Mouse (Mus musculus) embryonic facial prominence, embryonic 13.5 days (tissue): ENCODE data around the gene Shpk. TPM values are rescaled to one million over a fixed set of nuclear protein-coding genes. Genes with fewer than 3 reads are reported as not detected.

Experiments used
- ATAC-seq: fragments of 200-750 bp; cut with Nextera tagmentation; 2 replicates; pipeline ENCODE4 v1.8.0; 2017; ENCODE audit warnings: low read depth; ENCODE audit not compliant: insufficient number of reproducible peaks, insufficient read depth, low FRiP score, low TSS enrichment
- H3K27ac ChIP-seq: fragments of 300-500 bp; sonication (generic); 2 replicates; pipeline ENCODE4 v1.5.1; 2015; ENCODE audit warnings: moderate library complexity, mild to moderate bottlenecking, inconsistent platforms
- H3K27me3 ChIP-seq: fragments of 300-500 bp; sonication (generic); 2 replicates; pipeline ENCODE4 v1.6.1; 2015; ENCODE audit warnings: mild to moderate bottlenecking, inconsistent platforms
- H3K36me3 ChIP-seq: fragments of 300-500 bp; sonication (generic); 2 replicates; pipeline ENCODE4 v1.6.1; 2015; ENCODE audit warnings: mild to moderate bottlenecking, inconsistent platforms
- H3K4me1 ChIP-seq: fragments of 300-500 bp; sonication (generic); 2 replicates; pipeline ENCODE4 v1.6.1; 2015; ENCODE audit warnings: inconsistent platforms
- H3K4me2 ChIP-seq: fragments of 300-500 bp; sonication (generic); 2 replicates; pipeline ENCODE4 v1.6.1; 2015; ENCODE audit warnings: moderate library complexity, mild to moderate bottlenecking, inconsistent platforms
- H3K4me3 ChIP-seq: fragments of 300-500 bp; sonication (generic); 2 replicates; pipeline ENCODE4 v1.5.1; 2015; ENCODE audit warnings: mild to moderate bottlenecking, inconsistent platforms
- H3K9ac ChIP-seq: fragments of 300-500 bp; sonication (generic); 2 replicates; pipeline ENCODE4 v1.6.1; 2015; ENCODE audit warnings: mild to moderate bottlenecking, inconsistent platforms
- H3K9me3 ChIP-seq: fragments of 300-500 bp; sonication (generic); 2 replicates; pipeline ENCODE4 v1.6.1; 2016; ENCODE audit warnings: inconsistent platforms
- whole genome bisulfite sequencing: fragments of 180-500 bp; shearing (Covaris S2); methylation state at CpG from one replicate; pipeline ENCODE4 v1.1.7; 2015; ENCODE audit warnings: mixed read lengths; 5-methylcytosine and 5-hydroxymethylcytosine counted together
- polyA plus RNA-seq: library from polyadenylated mRNA; unstranded; fragments of >200 nt; fragmentation: Nextera tagmentation; extraction: Ambion mirVana; gene quantifications from 2 replicates; pipeline ENCODE4 v1.2.1, GENCODE M21; 2015

Shpk gene
- polyA plus RNA-seq = 1.6 and 1.9 TPM in 2 replicates

DNA sequence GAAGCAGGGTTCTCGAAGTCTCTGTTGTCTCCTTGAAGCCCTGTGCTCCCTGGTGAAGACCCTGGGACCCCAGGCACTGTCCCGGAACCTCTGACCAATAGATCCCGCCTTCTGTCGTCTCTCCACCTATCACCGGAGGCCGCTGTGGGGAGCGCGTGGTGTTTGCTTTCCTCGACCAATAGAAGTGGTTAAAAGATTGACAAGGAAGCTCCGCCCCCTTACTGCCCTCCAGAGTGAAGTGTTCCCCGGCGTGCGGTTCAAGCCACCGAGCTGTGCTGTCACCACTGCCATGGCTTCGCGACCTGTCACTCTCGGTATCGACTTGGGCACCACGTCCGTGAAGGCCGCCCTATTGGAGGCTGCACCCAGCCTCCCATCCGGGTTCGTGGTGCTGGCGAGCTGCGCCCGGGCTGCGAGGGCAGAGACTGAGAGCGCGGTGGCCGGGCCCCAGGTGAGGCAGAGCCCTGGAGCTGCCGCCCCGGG lies at the start of gene Shpk:
Shpk (plus strand) TSS at position 231 of the 483 bp plus-strand sequence.
- no peaks in the 10 kb centered on the region for H3K27me3 ChIP-seq
- under 1% methylated on average over 32 of the region's 32 CpGs for WGBS
- peaks cover 12% of the 10 kb centered on the region for H3K36me3 ChIP-seq
- H3K9me3 ChIP-seq = no peaks in the 10 kb centered on the region
- H3K4me2 ChIP-seq = peak within 1 kb of the TSS; percentile 95
- H3K4me1 ChIP-seq = peaks cover 20% of the 10 kb centered on the region
- H3K4me3 ChIP-seq = peak within 1 kb of the TSS; percentile 73
- H3K9ac ChIP-seq = peak within 1 kb of the TSS; percentile 82
- no peak within 1 kb of the TSS for H3K27ac ChIP-seq
- ATAC-seq = peak; percentile 97

DNA sequence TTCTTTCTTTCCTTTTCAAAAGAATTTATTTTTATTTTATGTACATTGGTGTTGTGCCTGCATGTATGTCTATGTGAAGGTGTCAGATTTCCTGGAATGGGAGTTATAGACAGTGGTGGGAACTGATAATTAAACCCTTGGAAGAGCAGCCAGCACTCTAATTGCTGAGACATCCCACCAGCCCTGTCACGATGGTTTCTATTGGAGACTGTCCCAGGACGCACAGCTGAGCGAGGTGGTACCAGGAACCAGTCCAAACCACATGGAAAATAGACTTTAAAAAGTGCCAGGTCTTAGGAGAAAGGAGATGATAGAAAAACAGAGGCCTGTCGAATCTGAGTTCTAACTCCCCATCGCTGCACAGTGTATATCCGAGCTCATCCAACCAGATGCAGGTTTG lies 44.2 kb upstream of the Shpk start:
- Histone ChIP-seq H3K27me3 (peaks cover 25% of the 10 kb centered on the region), H3K9ac (no peak overlapping the region), H3K36me3 (no peaks in the 10 kb centered on the region), H3K9me3 (no peaks in the 10 kb centered on the region), H3K27ac (no peak overlapping the region), H3K4me3 (no peak overlapping the region), H3K4me2 (no peak overlapping the region), H3K4me1 (peaks cover 8% of the 10 kb centered on the region)
- ATAC-seq = no peak
- WGBS = 65% methylated on average over 6 of the region's 6 CpGs

DNA sequence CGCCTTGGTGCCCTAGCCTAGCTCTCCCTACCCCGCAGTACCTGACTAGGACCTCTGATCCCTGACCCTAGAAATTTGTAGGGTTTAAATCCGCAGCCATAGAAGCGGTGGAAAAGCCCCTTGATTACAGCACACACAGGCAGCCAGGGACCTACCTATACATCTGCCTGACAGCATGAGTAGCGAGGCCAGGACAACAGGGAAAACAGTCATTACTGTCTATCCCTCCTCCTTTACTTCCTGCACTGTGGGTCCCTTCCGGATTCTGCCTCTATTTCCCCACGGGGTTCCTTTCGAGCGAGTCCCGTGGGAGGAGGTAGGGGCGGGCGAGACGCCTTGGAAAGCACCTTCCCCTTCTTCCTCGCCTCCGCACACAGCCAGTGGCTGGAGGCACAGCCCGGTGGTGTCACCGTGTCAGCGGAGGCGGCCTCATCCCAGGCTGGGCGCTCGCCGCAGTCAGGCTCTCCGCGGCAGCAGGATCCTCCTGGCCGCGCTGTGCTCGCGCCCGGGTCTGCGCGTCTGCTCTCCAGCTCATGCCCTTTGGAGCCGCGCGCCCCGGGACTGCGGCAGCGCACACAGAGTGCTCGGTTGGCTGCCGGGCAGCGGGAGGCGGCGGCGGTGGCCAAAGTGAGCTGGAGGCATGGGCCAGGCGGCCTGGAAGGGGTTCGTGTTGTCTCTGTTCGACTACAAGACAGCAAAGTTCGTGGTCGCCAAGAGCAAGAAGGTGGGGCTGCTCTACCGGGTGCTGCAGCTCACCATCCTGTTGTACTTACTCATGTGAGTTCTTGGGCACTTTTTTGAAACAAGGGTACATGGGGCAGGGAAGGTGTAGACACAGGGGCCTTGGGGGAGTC lies 39.1 kb upstream of the Shpk start, which contains the start of gene P2rx5:
P2rx5 (plus strand) TSS at position 465 of the 854 bp plus-strand sequence.
- no peak; the same call in 1 of the 2 replicates for ATAC-seq
- Histone ChIP-seq H3K4me3 (peak within 1 kb of the TSS; percentile 51), H3K27ac (no peak within 1 kb of the TSS), H3K9me3 (no peaks in the 10 kb centered on the region), H3K9ac (peak within 1 kb of the TSS; percentile 69), H3K4me1 (peaks cover 13% of the 10 kb centered on the region), H3K36me3 (no peaks in the 10 kb centered on the region), H3K27me3 (peaks cover 43% of the 10 kb centered on the region), H3K4me2 (peak within 1 kb of the TSS; percentile 86)
- WGBS = 1% methylated on average over 49 of the region's 49 CpGs

DNA sequence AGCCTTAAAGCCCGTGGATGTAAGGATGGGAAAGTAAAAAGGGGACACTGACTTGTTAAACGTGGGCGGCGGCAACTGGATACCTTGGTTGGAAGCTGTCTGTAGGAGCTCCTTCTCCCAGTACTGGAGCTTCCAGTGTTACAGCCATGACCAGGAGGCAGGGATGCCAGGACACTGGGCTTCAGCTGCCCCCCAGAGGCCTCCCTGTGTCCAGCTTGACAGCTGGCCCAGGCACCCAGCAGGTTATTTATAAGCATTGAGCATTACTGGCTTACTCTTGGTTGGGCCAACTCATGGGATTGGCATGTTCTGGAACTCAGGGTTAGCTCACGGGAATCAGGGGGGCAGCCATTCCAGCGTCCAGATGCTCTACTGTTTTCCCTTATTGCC lies 38.5 kb upstream of the Shpk start:
- Histone ChIP-seq H3K9ac (peak overlapping the region; percentile 69), H3K4me2 (peak overlapping the region; percentile 86)
- ATAC-seq = no peak

DNA sequence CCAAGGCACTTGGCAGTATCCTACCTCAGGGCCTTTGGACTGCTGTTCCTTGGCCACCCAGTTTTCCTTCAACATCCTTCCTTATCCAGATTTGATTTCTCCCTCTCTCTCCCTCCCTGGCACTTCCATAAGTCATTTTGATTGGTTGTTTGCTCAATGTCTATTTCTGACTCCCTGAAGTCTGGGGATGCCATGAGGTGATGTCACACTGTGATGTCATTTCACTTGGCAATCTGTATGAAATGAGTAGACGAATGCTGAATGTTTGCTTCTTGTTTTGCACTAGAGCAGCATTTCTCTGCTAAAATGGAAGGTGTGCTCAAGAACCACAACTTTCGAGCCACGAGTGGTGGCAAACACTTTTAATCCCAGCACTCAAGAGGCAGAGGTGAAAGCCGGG lies 37.6 kb upstream of the Shpk start:
- H3K4me2 ChIP-seq = no peak overlapping the region

More for the DNA sequence above, 38.5 kb upstream of the Shpk start:
- Histone ChIP-seq H3K27ac (no peak overlapping the region), H3K36me3 (no peaks in the 10 kb centered on the region), H3K9me3 (no peaks in the 10 kb centered on the region), H3K27me3 (peaks cover 43% of the 10 kb centered on the region), H3K4me1 (peaks cover 11% of the 10 kb centered on the region), H3K4me3 (peak overlapping the region; percentile 51)
- WGBS = 25% methylated on average over 6 of the region's 6 CpGs

DNA sequence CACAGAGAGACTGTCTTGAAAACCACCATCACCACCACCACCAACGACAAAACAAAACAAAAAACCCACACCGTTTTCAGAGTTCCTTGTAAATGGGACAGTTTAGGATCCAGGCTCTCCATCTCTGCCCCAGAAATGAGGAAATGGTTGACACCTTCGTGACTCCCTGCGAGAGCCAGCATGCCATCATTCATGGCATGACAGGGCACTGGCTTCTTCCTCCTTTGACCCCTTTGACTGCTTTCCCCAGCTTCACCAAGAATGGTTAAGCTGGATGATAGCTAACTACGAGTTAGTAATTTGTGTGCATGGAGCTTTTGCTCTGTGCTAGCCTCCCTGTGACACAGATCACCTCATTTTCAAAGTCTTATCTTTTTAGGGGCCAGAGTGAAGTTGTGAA lies 37.0 kb upstream of the Shpk start:
- Histone ChIP-seq H3K27me3 (peaks cover 42% of the 10 kb centered on the region), H3K4me2 (no peak overlapping the region), H3K9ac (no peak overlapping the region), H3K36me3 (no peaks in the 10 kb centered on the region), H3K27ac (no peak overlapping the region), H3K4me3 (no peak overlapping the region), H3K4me1 (peaks cover 11% of the 10 kb centered on the region), H3K9me3 (no peaks in the 10 kb centered on the region)
- no peak for ATAC-seq
- 83% methylated on average over 5 of the region's 5 CpGs for WGBS

More for the DNA sequence above, 37.6 kb upstream of the Shpk start:
- peaks cover 11% of the 10 kb centered on the region for H3K4me1 ChIP-seq
- no peak overlapping the region for H3K27ac ChIP-seq
- no peaks in the 10 kb centered on the region for H3K9me3 ChIP-seq
- H3K9ac ChIP-seq = no peak overlapping the region
- no peak overlapping the region for H3K4me3 ChIP-seq
- WGBS = 90% methylated on average over 4 of the region's 4 CpGs
- no peaks in the 10 kb centered on the region for H3K36me3 ChIP-seq
- peaks cover 43% of the 10 kb centered on the region for H3K27me3 ChIP-seq
- ATAC-seq = no peak

DNA sequence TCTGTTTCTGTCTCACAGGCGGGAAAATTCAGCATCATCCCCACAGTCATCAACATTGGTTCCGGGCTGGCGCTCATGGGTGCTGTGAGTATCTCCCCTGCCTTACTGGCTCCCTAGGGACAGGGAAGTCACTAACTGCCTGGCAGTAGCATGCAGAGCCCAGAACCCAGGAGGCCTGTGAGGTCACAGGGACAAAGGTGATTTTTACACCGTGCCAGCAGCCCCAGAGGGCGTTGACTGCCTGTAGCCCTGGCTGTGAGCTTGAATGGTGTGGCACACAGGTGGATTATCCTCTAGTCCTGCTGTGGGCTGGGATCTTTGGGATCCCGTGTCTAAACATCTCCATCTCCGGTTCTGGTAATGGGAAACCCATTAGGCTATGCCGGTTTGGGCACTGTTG lies 31.2 kb upstream of the Shpk start:
- ATAC-seq = no peak
- 82% methylated on average over 8 of the region's 8 CpGs for WGBS
- H3K27ac ChIP-seq = no peak overlapping the region

DNA sequence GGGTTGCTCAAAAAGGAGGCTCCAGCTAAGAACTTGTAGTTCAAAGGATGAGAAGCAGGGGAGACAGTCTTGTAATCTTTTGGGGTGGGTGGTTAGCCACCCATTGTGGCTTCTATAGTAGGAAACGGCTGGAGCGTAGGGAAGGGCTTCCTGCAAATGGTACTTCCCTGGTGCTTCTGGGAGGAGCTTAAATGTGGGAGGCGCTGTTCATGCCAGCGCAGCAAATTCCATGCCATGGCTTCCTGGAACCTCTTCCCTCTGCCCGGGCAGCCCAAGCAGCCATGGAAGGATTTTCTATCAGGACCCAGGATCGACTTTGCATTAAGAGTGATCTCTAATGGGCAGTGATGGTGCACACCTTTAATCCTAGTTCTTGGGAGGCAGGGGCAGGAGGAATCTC lies 30.7 kb upstream of the Shpk start:
- Histone ChIP-seq H3K4me2 (no peak overlapping the region), H3K27me3 (no peaks in the 10 kb centered on the region), H3K4me3 (no peak overlapping the region), H3K4me1 (peaks cover 10% of the 10 kb centered on the region; the same call in 1 of the 2 replicates), H3K9me3 (no peaks in the 10 kb centered on the region), H3K36me3 (peaks cover 16% of the 10 kb centered on the region), H3K27ac (no peak overlapping the region), H3K9ac (no peak overlapping the region)
- WGBS = 79% methylated on average over 6 of the region's 6 CpGs
- no peak for ATAC-seq

More for the DNA sequence above, 31.2 kb upstream of the Shpk start:
- Histone ChIP-seq H3K9me3 (no peaks in the 10 kb centered on the region), H3K9ac (no peak overlapping the region), H3K4me1 (peaks cover 10% of the 10 kb centered on the region; the same call in 1 of the 2 replicates), H3K4me3 (no peak overlapping the region), H3K27me3 (no peaks in the 10 kb centered on the region), H3K36me3 (peaks cover 13% of the 10 kb centered on the region; the same call in 1 of the 2 replicates), H3K4me2 (no peak overlapping the region)

DNA sequence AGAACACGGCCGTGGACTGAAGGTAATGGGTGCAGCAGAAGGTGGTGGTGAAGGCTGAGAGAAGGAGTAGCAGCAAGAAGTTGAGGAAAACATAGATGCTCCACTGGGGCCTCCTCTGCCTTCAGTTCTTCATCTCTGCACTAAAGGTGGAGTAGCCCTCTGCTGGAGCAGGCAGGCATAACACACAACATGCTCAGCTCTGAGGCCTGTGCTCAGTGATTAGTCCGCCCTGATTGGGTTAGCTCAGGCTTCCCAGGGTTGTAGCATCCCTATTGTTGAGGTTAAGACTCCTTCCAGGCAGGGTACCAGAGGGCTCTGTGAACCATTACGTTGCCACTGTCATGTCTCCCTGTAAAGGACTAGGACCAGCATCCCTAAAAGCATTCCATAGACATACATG lies 30.0 kb upstream of the Shpk start:
- Histone ChIP-seq H3K4me1 (peaks cover 10% of the 10 kb centered on the region; the same call in 1 of the 2 replicates), H3K36me3 (peaks cover 22% of the 10 kb centered on the region), H3K4me3 (no peak overlapping the region), H3K9me3 (no peaks in the 10 kb centered on the region), H3K27me3 (no peaks in the 10 kb centered on the region), H3K9ac (no peak overlapping the region), H3K4me2 (no peak overlapping the region), H3K27ac (no peak overlapping the region)
- WGBS = 41% methylated on average over 4 of the region's 4 CpGs
- no peak for ATAC-seq

DNA sequence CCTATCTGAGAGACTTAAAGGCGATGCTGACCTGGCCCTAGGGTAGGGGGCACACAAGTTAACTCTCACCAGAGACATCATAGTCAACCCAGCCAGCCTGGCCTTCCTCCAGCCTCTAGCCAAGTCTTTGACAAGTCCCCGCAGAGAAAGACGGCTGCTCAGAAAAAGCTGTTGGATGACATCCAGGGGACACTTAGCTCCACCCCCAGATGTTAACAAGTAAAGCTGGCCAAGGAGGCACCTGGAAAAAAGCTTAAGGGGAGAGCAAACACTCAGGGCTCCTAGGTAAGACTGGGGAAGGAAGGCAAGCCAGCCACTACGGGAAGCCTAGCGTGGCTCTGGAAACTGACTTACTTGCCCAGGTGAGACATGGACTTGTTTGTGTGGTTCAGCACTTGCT lies 27.1 kb upstream of the Shpk start:
- peaks cover 22% of the 10 kb centered on the region for H3K4me1 ChIP-seq
- peaks cover 27% of the 10 kb centered on the region for H3K36me3 ChIP-seq
- WGBS = 58% methylated on average over 5 of the region's 5 CpGs
- no peak for ATAC-seq
- H3K27me3 ChIP-seq = no peaks in the 10 kb centered on the region
- no peak overlapping the region for H3K27ac ChIP-seq
- peak overlapping the region; percentile 40; the same call in 1 of the 2 replicates for H3K9ac ChIP-seq
- no peak overlapping the region for H3K4me2 ChIP-seq
- no peak overlapping the region for H3K4me3 ChIP-seq
- no peaks in the 10 kb centered on the region for H3K9me3 ChIP-seq

DNA sequence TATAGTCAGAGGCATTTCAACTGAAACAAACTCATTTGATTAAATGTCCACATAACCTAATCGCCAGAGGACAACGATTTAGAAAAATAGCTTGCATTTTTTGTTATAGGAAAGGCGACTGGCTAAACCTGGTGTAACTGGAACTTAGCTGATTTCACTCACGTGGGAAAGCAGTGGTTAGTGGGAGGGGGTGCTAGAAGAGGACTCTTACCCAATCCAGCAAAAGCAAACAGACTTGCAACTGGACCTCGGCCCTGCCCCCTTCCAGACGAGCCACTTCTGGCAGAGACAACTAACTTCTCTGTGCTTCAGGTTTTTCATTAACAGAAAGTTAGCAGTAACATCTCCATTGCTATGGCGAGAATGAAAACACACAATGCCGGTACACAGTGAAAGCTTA lies 23.6 kb upstream of the Shpk start:
- H3K4me1 ChIP-seq = peaks cover 34% of the 10 kb centered on the region
- H3K4me2 ChIP-seq = peak overlapping the region; percentile 72
- H3K9ac ChIP-seq = peak overlapping the region; percentile 95
- WGBS = 39% methylated on average over 8 of the region's 8 CpGs
- ATAC-seq = no peak
- H3K36me3 ChIP-seq = peaks cover 39% of the 10 kb centered on the region
- H3K27me3 ChIP-seq = no peaks in the 10 kb centered on the region
- peak overlapping the region; percentile 98 for H3K4me3 ChIP-seq
- no peak overlapping the region for H3K27ac ChIP-seq
- H3K9me3 ChIP-seq = no peaks in the 10 kb centered on the region

DNA sequence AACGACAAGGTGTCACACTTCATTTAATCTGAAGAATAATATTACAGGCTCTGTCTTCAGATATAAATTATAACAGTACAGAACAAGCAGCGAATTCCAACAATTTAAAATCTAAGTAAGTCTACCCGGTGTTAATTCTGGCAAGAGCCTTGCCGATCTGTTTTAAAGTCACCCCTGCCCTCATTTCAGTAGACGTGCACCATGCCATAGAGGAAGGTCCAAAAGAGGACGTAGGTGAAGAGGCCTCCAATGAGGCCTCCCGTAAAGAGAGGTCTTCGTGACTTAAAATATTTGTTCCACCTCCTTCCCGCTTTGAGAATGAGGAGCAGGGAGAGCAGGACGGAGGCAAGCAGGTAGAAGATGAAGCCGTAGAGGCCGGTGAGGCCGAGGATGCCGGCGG lies 23.1 kb upstream of the Shpk start:
- Histone ChIP-seq H3K27me3 (no peaks in the 10 kb centered on the region), H3K4me1 (peaks cover 34% of the 10 kb centered on the region), H3K4me2 (peak overlapping the region; percentile 72), H3K36me3 (peaks cover 37% of the 10 kb centered on the region), H3K4me3 (peak overlapping the region; percentile 98), H3K27ac (peak overlapping the region; percentile 94), H3K9ac (peak overlapping the region; percentile 95), H3K9me3 (no peaks in the 10 kb centered on the region)
- WGBS = 1% methylated on average over 15 of the region's 15 CpGs
- no peak for ATAC-seq
